Mouse (Mus musculus) T-helper 17 cell (primary cell): Measurements from ENCODE around the gene Mob3a.
"Not testable (repeated sequence)": the region's sequence is repeated elsewhere in the genome, so short reads cannot be mapped to it uniquely, and the experiment has no call there.

Experiments
- in situ Hi-C, 2 experiments: fragments of 300-600 bp; cut with MboI, MseI; formaldehyde crosslinking; loops; 1 replicate in 1 of 2; 2 replicates in 1 of 2; pipeline ENCODE4 v1.15.1; 2025; ENCODE audit warnings: high pct_unique_total_duplicates in 2 of 2

Mob3a gene

GRCm38 (mm10) chr10:80665981-80666733, 35.6 kb downstream of the Mob3a start:
- in situ Hi-C loops, result no loop called here

- in situ Hi-C loops, result no loop called here
These were observed 36.3 kb downstream of the Mob3a start for GRCm38 (mm10) chr10:80665459-80665858.

GRCm38 (mm10) chr10:80665016-80665380, 36.8 kb downstream of the Mob3a start:
- in situ Hi-C loops, result no loop called here

- in situ Hi-C loops, result no loop called here
These were observed 37.4 kb downstream of the Mob3a start for GRCm38 (mm10) chr10:80664197-80665015.

- in situ Hi-C loops, result no loop called here
These were observed 38.1 kb downstream of the Mob3a start for GRCm38 (mm10) chr10:80663485-80664196.

- in situ Hi-C loops, result no loop called here
These were observed 40.6 kb downstream of the Mob3a start for GRCm38 (mm10) chr10:80661149-80661548.

- in situ Hi-C loops, result loop anchor here in 1 of 2 experiments (5.0 kb wide), 1 partner anchor 43 kb away; the partner anchor contains the start of genes Izumo4 and Mob3a
These were observed 42.6 kb downstream of the Mob3a start for GRCm38 (mm10) chr10:80659213-80659612.

GRCm38 (mm10) chr10:80658841-80659202, 43.0 kb downstream of the Mob3a start:
- in situ Hi-C loops, result loop anchor here in 1 of 2 experiments (5.0 kb wide), 1 partner anchor 43 kb away; the partner anchor contains the start of genes Izumo4 and Mob3a

GRCm38 (mm10) chr10:80658194-80658840, 43.5 kb downstream of the Mob3a start:
- in situ Hi-C loops, result loop anchor here in 1 of 2 experiments (5.0 kb wide), 1 partner anchor 44 kb away; the partner anchor contains the start of genes Izumo4 and Mob3a

- in situ Hi-C loops, result loop anchor here in 1 of 2 experiments (5.0 kb wide), 1 partner anchor 45 kb away; the partner anchor contains the start of genes Izumo4 and Mob3a
These were observed 44.7 kb downstream of the Mob3a start, which contains the start of gene Btbd2 for GRCm38 (mm10) chr10:80656863-80657623. TSS of gene Btbd2 (minus strand) at chr10:80657071.

GRCm38 (mm10) chr10:80656130-80656862, 45.5 kb downstream of the Mob3a start:
- in situ Hi-C loops, result loop anchor here in 1 of 2 experiments (5.0 kb wide), 1 partner anchor 46 kb away; the partner anchor contains the start of genes Izumo4 and Mob3a

- in situ Hi-C loops, result loop anchor here in 1 of 2 experiments (5.0 kb wide), 1 partner anchor 47 kb away; the partner anchor contains the start of genes Izumo4 and Mob3a
These were observed 46.2 kb downstream of the Mob3a start for GRCm38 (mm10) chr10:80655406-80656129.

GRCm38 (mm10) chr10:80654866-80655265, 46.9 kb downstream of the Mob3a start:
- in situ Hi-C loops, result loop anchor here in 1 of 2 experiments (5.0 kb wide), 1 partner anchor 47 kb away; the partner anchor contains the start of genes Izumo4 and Mob3a

- in situ Hi-C loops, result no loop called here
These were observed 48.5 kb downstream of the Mob3a start for GRCm38 (mm10) chr10:80653156-80653720.

GRCm38 (mm10) chr10:80650392-80650791, 51.4 kb downstream of the Mob3a start:
- in situ Hi-C loops, result no loop called here

GRCm38 (mm10) chr10:80649910-80650309, 51.9 kb downstream of the Mob3a start:
- in situ Hi-C loops, result not testable (repeated sequence)

- in situ Hi-C loops, result no loop called here
These were observed 54.8 kb downstream of the Mob3a start for GRCm38 (mm10) chr10:80646936-80647335.

- in situ Hi-C loops, result loop anchor here in 1 of 2 experiments (5.0 kb wide), 1 partner anchor 218 kb away; no protein-coding TSS in a partner anchor
These were observed 66.4 kb downstream of the Mob3a start for GRCm38 (mm10) chr10:80635345-80635744.
